Mouse (Mus musculus): ENCODE results near the gene Sf3a2. TPM values are rescaled to one million over a fixed set of nuclear protein-coding genes. Genes with fewer than 3 reads are reported as not detected.

Gene Sf3a2
- polyA plus RNA-seq, 1 experiment from 2014 or later = 77.7 TPM

DNA sequence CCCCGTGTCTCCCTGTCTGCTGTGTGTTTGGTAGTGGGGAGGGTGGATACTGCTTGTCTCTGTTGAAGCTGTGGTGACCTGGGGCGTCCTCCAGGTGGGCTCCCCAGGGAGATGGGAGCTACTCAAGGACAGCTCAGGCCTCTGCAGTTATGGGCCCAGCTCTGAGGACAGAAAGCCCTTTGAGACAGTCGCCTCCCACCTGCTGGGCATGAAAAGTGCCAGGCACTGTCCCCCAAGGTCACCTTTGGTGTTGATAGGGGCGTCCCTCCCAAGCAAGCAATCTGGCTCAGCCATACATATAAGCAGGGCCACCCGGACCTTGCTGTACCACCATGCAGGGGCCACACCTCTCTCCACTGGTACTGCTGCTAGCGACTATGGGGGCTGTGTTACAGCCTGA is 6.9 kb downstream of the Sf3a2 start, which contains the start of gene Amh:
Amh (plus strand) TSS at position 328 of the 400 bp plus-strand sequence.
- Histone ChIP-seq H3K27ac (ENCODE audit: low read length) (no peak within 1 kb of the TSS), H3K27me3 (ENCODE audit: control insufficient read depth, insufficient read depth, low read length) (no peaks in the 10 kb centered on the region), H3K9me3 (ENCODE audit: control insufficient read depth, low read depth, low read length) (no peaks in the 10 kb centered on the region), H3K4me1 (ENCODE audit: control insufficient read depth, insufficient read depth, low read length) (peaks cover 31% of the 10 kb centered on the region), H3K36me3 (ENCODE audit: control insufficient read depth, insufficient read depth, low read length) (peaks cover 36% of the 10 kb centered on the region), H3K4me3 (ENCODE audit: low read depth, low read length) (no peak within 1 kb of the TSS), H3K9ac (replicated peaks; ENCODE audit: low read depth, low read length) (no peak within 1 kb of the TSS), H3K4me2 (replicated peaks; ENCODE audit: low read depth, low read length) (no peak within 1 kb of the TSS)
- ATAC-seq (ENCODE audit: insufficient number of reproducible peaks, insufficient read depth, low FRiP score, low read depth) = no peak
- 67% methylated on average over 6 of the region's 6 CpGs for WGBS

DNA sequence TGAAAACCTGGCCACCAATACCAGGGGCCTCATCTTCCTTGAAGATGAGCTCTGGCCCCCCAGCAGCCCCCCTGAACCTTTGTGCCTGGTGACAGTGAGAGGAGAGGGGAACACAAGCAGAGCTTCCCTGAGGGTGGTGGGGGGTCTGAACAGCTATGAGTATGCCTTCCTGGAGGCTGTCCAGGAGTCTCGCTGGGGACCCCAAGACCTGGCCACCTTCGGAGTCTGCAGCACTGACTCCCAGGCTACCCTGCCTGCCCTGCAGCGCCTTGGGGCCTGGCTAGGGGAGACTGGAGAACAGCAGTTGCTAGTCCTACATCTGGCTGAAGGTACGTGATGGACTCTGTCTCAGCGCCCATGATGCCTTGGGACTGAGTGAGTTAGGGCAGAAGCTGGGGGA is 7.3 kb downstream of the Sf3a2 start:
- no peaks in the 10 kb centered on the region for H3K27me3 ChIP-seq (ENCODE audit: control insufficient read depth, insufficient read depth, low read length)
- no peak overlapping the region for H3K9ac ChIP-seq (replicated peaks; ENCODE audit: low read depth, low read length)
- H3K27ac ChIP-seq (ENCODE audit: low read length) = no peak overlapping the region
- no peaks in the 10 kb centered on the region for H3K9me3 ChIP-seq (ENCODE audit: control insufficient read depth, low read depth, low read length)
- peaks cover 36% of the 10 kb centered on the region for H3K36me3 ChIP-seq (ENCODE audit: control insufficient read depth, insufficient read depth, low read length)
- H3K4me1 ChIP-seq (ENCODE audit: control insufficient read depth, insufficient read depth, low read length) = peaks cover 29% of the 10 kb centered on the region
- no peak overlapping the region for H3K4me2 ChIP-seq (replicated peaks; ENCODE audit: low read depth, low read length)
- WGBS = 66% methylated on average over 5 of the region's 5 CpGs
- no peak overlapping the region for H3K4me3 ChIP-seq (ENCODE audit: low read depth, low read length)
- no peak for ATAC-seq (ENCODE audit: insufficient number of reproducible peaks, insufficient read depth, low FRiP score, low read depth)

DNA sequence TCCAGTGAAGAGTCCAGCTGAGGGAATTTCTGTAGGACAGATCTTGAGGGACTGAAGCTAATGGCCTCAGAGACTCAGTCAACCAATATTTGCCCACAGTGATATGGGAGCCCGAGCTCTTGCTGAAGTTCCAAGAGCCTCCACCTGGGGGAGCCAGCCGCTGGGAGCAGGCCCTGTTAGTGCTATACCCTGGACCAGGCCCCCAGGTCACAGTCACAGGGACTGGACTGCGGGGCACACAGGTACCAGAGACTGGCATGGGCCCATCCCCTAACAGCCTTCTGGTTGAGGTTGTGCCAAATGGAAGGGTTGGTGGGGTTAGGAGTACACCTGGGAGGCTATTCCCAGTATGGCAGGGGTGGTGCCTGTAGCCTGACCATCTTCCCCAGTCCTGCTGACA is 7.9 kb downstream of the Sf3a2 start:
- ATAC-seq (ENCODE audit: insufficient number of reproducible peaks, insufficient read depth, low FRiP score, low read depth) = no peak
- H3K27ac ChIP-seq (ENCODE audit: low read length) = no peak overlapping the region
- WGBS = 12% methylated on average over 3 of the region's 3 CpGs

DNA sequence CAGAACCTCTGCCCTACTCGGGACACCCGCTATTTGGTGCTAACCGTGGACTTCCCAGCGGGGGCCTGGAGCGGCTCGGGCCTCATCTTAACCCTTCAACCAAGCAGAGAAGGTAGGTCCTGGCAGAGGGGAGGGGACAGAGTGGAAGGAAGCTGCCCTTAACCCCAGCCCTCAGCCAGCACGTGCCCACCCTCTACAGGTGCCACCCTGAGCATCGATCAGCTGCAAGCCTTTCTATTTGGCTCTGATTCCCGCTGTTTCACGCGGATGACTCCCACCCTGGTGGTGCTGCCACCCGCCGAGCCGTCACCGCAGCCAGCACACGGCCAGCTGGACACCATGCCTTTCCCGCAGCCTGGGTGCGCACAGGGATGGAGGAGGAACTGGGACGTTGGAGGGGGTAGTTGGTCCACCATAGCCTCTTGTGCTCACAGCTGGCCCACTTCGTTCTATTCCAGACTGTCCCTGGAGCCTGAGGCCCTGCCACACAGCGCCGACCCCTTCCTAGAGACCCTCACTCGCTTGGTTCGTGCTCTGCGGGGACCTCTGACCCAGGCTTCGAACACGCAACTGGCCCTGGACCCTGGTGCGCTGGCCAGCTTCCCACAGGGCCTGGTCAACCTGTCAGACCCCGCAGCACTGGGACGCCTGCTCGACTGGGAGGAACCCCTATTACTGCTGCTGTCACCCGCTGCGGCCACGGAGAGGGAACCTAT is 8.5 kb downstream of the Sf3a2 start:
- H3K4me2 ChIP-seq (replicated peaks; ENCODE audit: low read depth, low read length) = peak overlapping the region; percentile 69
- peak overlapping the region; percentile 86 for H3K27ac ChIP-seq (ENCODE audit: low read length)
- peaks cover 30% of the 10 kb centered on the region for H3K36me3 ChIP-seq (ENCODE audit: control insufficient read depth, insufficient read depth, low read length)
- 47% methylated on average over 34 of the region's 34 CpGs for WGBS
- H3K9me3 ChIP-seq (ENCODE audit: control insufficient read depth, low read depth, low read length) = no peaks in the 10 kb centered on the region
- no peak for ATAC-seq (ENCODE audit: insufficient number of reproducible peaks, insufficient read depth, low FRiP score, low read depth)
- H3K4me3 ChIP-seq (ENCODE audit: low read depth, low read length) = peak overlapping the region; percentile 42
- H3K9ac ChIP-seq (replicated peaks; ENCODE audit: low read depth, low read length) = peak overlapping the region; percentile 50; the same call in 1 of the 2 replicates
- H3K4me1 ChIP-seq (ENCODE audit: control insufficient read depth, insufficient read depth, low read length) = peaks cover 29% of the 10 kb centered on the region
- no peaks in the 10 kb centered on the region for H3K27me3 ChIP-seq (ENCODE audit: control insufficient read depth, insufficient read depth, low read length)

More for the DNA sequence above, 7.9 kb downstream of the Sf3a2 start:
- no peaks in the 10 kb centered on the region for H3K9me3 ChIP-seq (ENCODE audit: control insufficient read depth, low read depth, low read length)
- H3K4me1 ChIP-seq (ENCODE audit: control insufficient read depth, insufficient read depth, low read length) = peaks cover 29% of the 10 kb centered on the region
- H3K4me3 ChIP-seq (ENCODE audit: low read depth, low read length) = no peak overlapping the region
- no peak overlapping the region for H3K4me2 ChIP-seq (replicated peaks; ENCODE audit: low read depth, low read length)
- H3K9ac ChIP-seq (replicated peaks; ENCODE audit: low read depth, low read length) = no peak overlapping the region
- H3K36me3 ChIP-seq (ENCODE audit: control insufficient read depth, insufficient read depth, low read length) = peaks cover 36% of the 10 kb centered on the region
- H3K27me3 ChIP-seq (ENCODE audit: control insufficient read depth, insufficient read depth, low read length) = no peaks in the 10 kb centered on the region

DNA sequence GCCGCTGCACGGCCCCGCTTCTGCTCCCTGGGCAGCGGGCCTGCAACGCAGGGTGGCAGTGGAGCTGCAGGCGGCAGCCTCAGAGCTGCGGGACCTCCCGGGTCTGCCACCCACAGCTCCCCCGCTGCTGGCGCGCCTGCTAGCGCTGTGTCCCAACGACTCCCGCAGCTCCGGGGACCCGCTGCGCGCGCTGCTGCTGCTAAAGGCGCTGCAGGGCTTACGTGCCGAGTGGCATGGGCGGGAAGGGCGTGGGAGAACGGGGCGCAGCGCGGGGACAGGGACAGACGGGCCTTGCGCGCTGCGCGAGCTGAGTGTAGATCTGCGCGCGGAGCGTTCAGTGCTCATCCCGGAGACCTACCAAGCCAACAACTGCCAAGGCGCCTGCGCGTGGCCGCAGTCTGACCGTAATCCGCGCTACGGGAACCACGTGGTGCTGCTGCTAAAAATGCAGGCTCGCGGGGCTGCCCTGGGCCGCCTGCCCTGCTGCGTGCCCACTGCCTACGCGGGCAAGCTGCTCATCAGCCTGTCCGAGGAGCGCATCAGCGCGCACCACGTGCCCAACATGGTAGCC is 9.1 kb downstream of the Sf3a2 start:
- H3K4me3 ChIP-seq (ENCODE audit: low read depth, low read length) = peak overlapping the region; percentile 42
- no peaks in the 10 kb centered on the region for H3K9me3 ChIP-seq (ENCODE audit: control insufficient read depth, low read depth, low read length)
- peak overlapping the region; percentile 69 for H3K4me2 ChIP-seq (replicated peaks; ENCODE audit: low read depth, low read length)
- H3K27me3 ChIP-seq (ENCODE audit: control insufficient read depth, insufficient read depth, low read length) = no peaks in the 10 kb centered on the region
- peak; percentile 68 for ATAC-seq (ENCODE audit: insufficient number of reproducible peaks, insufficient read depth, low FRiP score, low read depth)
- WGBS = under 1% methylated on average over 58 of the region's 58 CpGs
- peaks cover 29% of the 10 kb centered on the region for H3K4me1 ChIP-seq (ENCODE audit: control insufficient read depth, insufficient read depth, low read length)
- peak overlapping the region; percentile 86 for H3K27ac ChIP-seq (ENCODE audit: low read length)
- H3K9ac ChIP-seq (replicated peaks; ENCODE audit: low read depth, low read length) = peak overlapping the region; percentile 50; the same call in 1 of the 2 replicates
- H3K36me3 ChIP-seq (ENCODE audit: control insufficient read depth, insufficient read depth, low read length) = peaks cover 24% of the 10 kb centered on the region

DNA sequence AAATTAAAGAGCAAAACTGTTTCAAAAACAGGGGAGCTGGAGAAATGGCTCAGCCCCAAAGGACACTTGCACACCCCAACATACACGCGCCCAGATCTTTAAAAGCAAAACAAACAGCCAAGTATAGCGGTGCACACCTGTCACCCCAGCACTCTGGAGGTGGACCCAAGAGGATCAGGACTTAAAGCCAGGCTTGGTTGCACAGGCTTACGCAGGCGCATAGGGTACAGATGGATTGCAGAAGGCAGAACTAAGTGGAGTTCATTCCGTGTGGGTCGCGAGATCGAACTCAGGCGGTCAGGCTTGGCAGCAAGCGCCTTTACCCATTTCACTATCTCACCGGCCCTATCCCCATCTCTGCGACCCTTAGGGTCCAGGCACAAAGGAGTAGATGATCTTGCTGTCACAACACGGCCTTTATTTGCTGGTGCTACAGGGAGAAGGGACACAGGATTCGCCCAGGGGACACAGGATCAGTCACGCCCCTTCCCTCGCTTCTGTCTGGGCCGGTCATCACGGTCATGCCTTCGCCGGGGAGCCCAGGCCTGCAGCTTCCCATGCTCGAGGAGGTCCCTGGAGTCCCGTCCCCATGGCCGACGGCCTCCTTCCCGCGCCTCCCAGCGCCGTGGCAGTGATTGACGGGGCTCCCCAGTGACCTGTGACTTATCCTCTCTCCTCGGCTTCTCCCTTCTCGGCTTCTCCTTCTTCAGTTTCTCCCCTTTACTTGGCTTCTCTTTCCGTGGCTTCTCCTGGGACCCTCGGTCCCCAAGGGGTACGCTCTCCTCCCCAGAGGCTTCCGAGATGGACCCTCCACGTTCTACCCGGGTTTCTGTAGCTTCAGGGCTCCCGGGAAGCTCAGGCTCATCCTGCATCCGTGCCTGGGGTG is 10.3 kb downstream of the Sf3a2 start:
- 19% methylated on average over 40 of the region's 40 CpGs for WGBS
- peak overlapping the region; percentile 2; the same call in 1 of the 2 replicates for H3K4me3 ChIP-seq (ENCODE audit: low read depth, low read length)
- H3K36me3 ChIP-seq (ENCODE audit: control insufficient read depth, insufficient read depth, low read length) = peaks cover 12% of the 10 kb centered on the region
- H3K4me2 ChIP-seq (replicated peaks; ENCODE audit: low read depth, low read length) = peak overlapping the region; percentile 69
- H3K27ac ChIP-seq (ENCODE audit: low read length) = no peak overlapping the region; the same call in 1 of the 2 replicates
- H3K4me1 ChIP-seq (ENCODE audit: control insufficient read depth, insufficient read depth, low read length) = peaks cover 29% of the 10 kb centered on the region
- H3K27me3 ChIP-seq (ENCODE audit: control insufficient read depth, insufficient read depth, low read length) = no peaks in the 10 kb centered on the region
- no peak for ATAC-seq (ENCODE audit: insufficient number of reproducible peaks, insufficient read depth, low FRiP score, low read depth)
- H3K9me3 ChIP-seq (ENCODE audit: control insufficient read depth, low read depth, low read length) = no peaks in the 10 kb centered on the region
- H3K9ac ChIP-seq (replicated peaks; ENCODE audit: low read depth, low read length) = no peak overlapping the region; the same call in 1 of the 2 replicates

DNA sequence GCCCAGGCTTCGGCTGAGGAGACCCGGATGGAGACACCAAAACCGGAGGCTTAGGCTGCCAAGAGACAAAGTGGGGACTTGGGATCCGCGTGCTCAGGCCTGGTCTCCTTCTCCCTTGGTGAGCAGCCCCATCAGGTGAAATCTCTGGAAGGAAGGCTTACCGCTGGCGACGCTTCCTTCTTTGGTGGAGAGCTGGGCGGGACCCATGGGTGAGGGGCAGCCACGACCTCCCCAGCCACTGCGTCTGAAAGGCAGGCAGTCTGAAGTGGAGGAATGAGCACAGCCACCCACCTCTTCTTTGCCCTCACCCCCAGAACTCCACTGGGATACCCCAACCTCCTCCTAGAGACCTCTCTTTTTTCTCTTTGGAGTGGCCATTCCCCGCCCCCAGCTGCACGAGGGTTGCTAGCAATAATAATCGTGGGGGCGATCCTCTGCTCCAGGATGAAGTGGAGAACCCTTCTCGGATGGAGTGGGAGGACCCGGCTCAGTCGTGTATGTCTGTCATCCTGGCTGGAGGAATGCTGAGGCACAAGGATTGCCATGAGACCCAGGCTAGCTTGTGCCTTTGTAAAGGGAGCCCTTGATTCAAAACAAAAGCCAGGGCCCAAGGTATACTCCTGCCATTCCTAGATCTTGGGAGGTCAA is 11.1 kb downstream of the Sf3a2 start:
- Histone ChIP-seq H3K4me1 (ENCODE audit: control insufficient read depth, insufficient read depth, low read length) (peaks cover 29% of the 10 kb centered on the region), H3K27ac (ENCODE audit: low read length) (no peak overlapping the region), H3K9ac (replicated peaks; ENCODE audit: low read depth, low read length) (no peak overlapping the region; the same call in 1 of the 2 replicates), H3K27me3 (ENCODE audit: control insufficient read depth, insufficient read depth, low read length) (no peaks in the 10 kb centered on the region), H3K9me3 (ENCODE audit: control insufficient read depth, low read depth, low read length) (no peaks in the 10 kb centered on the region), H3K4me2 (replicated peaks; ENCODE audit: low read depth, low read length) (peak overlapping the region; percentile 69), H3K4me3 (ENCODE audit: low read depth, low read length) (peak overlapping the region; percentile 2; the same call in 1 of the 2 replicates), H3K36me3 (ENCODE audit: control insufficient read depth, insufficient read depth, low read length) (peaks cover 4% of the 10 kb centered on the region; the same call in 1 of the 2 replicates)
- WGBS = 11% methylated on average over 18 of the region's 18 CpGs
- ATAC-seq (ENCODE audit: insufficient number of reproducible peaks, insufficient read depth, low FRiP score, low read depth) = no peak

DNA sequence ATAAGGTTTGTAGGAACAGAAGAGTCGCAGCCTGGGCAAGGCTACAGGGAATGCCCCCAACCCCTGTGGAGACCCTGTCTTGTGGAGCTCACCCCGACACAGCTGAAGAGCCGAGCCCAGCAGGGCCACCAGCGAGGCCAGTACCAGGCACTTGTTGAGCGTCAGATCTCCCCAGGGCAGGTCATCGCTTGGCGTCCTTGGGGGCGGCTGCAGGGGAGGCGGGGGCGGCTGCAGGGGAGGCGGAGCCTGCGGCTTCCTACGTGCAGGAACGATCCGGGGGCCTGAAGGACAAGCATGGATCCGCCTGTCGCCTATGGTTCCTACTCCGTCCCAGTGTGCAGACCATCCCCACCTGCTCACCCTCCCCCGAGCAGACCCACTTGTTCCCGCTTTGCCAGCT is 12.1 kb downstream of the Sf3a2 start:
- Histone ChIP-seq H3K9me3 (ENCODE audit: control insufficient read depth, low read depth, low read length) (no peaks in the 10 kb centered on the region), H3K4me2 (replicated peaks; ENCODE audit: low read depth, low read length) (peak overlapping the region; percentile 17; the same call in 1 of the 2 replicates), H3K9ac (replicated peaks; ENCODE audit: low read depth, low read length) (no peak overlapping the region), H3K4me1 (ENCODE audit: control insufficient read depth, insufficient read depth, low read length) (peaks cover 29% of the 10 kb centered on the region), H3K4me3 (ENCODE audit: low read depth, low read length) (no peak overlapping the region), H3K36me3 (ENCODE audit: control insufficient read depth, insufficient read depth, low read length) (no peaks in the 10 kb centered on the region; the same call in 1 of the 2 replicates), H3K27ac (ENCODE audit: low read length) (no peak overlapping the region), H3K27me3 (ENCODE audit: control insufficient read depth, insufficient read depth, low read length) (no peaks in the 10 kb centered on the region)
- 9% methylated on average over 20 of the region's 20 CpGs for WGBS
- no peak for ATAC-seq (ENCODE audit: insufficient number of reproducible peaks, insufficient read depth, low FRiP score, low read depth)

Measured in stomach, embryonic 14.5 days (tissue).